Mouse (Mus musculus): ENCODE measurements at regions not wholly inside any gene's neighbourhood (a gene's known extent, or its start where the extent isn't known, plus 50 kb on each side); places are given as distances from the start of the nearest gene placed in this dataset.

GRCm38 (mm10) chr13:111929908-111930307 is 121.1 kb upstream of the Map3k1 start:
- 72% methylated on average over 1 of the region's 1 CpGs for WGBS
- ATAC-seq (ENCODE audit: insufficient read depth, low FRiP score, low TSS enrichment), result no peak

GRCm38 (mm10) chr13:111932464-111932863 is 123.7 kb upstream of the Map3k1 start:
- H3K4me3 ChIP-seq (ENCODE audit: low read depth, low read length), result no peak overlapping the region
- no peaks in the 10 kb centered on the region for H3K36me3 ChIP-seq (ENCODE audit: control insufficient read depth, insufficient read depth, low read length)
- no peaks in the 10 kb centered on the region for H3K9me3 ChIP-seq (ENCODE audit: control insufficient read depth, low read length)
- DNase-seq (ENCODE audit: low spot score) (no peak), ATAC-seq (ENCODE audit: insufficient read depth, low FRiP score, low TSS enrichment) (no peak)
- no peaks in the 10 kb centered on the region for H3K27me3 ChIP-seq (ENCODE audit: control insufficient read depth, insufficient read depth, low read length)
- 94% methylated on average over 3 of the region's 3 CpGs for WGBS
- H3K9ac ChIP-seq (ENCODE audit: low read length), result no peak overlapping the region
- no peak overlapping the region for H3K27ac ChIP-seq (ENCODE audit: low read depth, low read length)
- no peaks in the 10 kb centered on the region for H3K4me1 ChIP-seq (ENCODE audit: control insufficient read depth, insufficient read depth, low read length)
- no peak overlapping the region for H3K4me2 ChIP-seq (ENCODE audit: low read depth)

More at GRCm38 (mm10) chr13:111929908-111930307, 121.1 kb upstream of the Map3k1 start:
- Histone ChIP-seq H3K36me3 (ENCODE audit: control insufficient read depth, insufficient read depth, low read length) (no peaks in the 10 kb centered on the region), H3K9me3 (ENCODE audit: control insufficient read depth, low read length) (no peaks in the 10 kb centered on the region), H3K27me3 (ENCODE audit: control insufficient read depth, insufficient read depth, low read length) (no peaks in the 10 kb centered on the region), H3K27ac (ENCODE audit: low read depth, low read length) (no peak overlapping the region), H3K4me3 (ENCODE audit: low read depth, low read length) (no peak overlapping the region), H3K9ac (ENCODE audit: low read length) (no peak overlapping the region), H3K4me1 (ENCODE audit: control insufficient read depth, insufficient read depth, low read length) (no peaks in the 10 kb centered on the region), H3K4me2 (ENCODE audit: low read depth) (no peak overlapping the region)
- no peak for DNase-seq (ENCODE audit: low spot score)

GRCm38 (mm10) chr13:111933526-111934240 is 124.9 kb upstream of the Map3k1 start:
- no peak overlapping the region for H3K4me3 ChIP-seq (ENCODE audit: low read depth, low read length)
- WGBS, result 78% methylated on average over 8 of the region's 8 CpGs
- H3K4me2 ChIP-seq (ENCODE audit: low read depth), result no peak overlapping the region
- H3K4me1 ChIP-seq (ENCODE audit: control insufficient read depth, insufficient read depth, low read length), result no peaks in the 10 kb centered on the region
- no peak for ATAC-seq (ENCODE audit: insufficient read depth, low FRiP score, low TSS enrichment)
- DNase-seq (ENCODE audit: low spot score), result no peak
- H3K27me3 ChIP-seq (ENCODE audit: control insufficient read depth, insufficient read depth, low read length), result no peaks in the 10 kb centered on the region
- H3K9me3 ChIP-seq (ENCODE audit: control insufficient read depth, low read length), result no peaks in the 10 kb centered on the region
- no peak overlapping the region for H3K9ac ChIP-seq (ENCODE audit: low read length)
- no peaks in the 10 kb centered on the region for H3K36me3 ChIP-seq (ENCODE audit: control insufficient read depth, insufficient read depth, low read length)
- H3K27ac ChIP-seq (ENCODE audit: low read depth, low read length), result no peak overlapping the region

GRCm38 (mm10) chr13:111935721-111936080 is 126.9 kb upstream of the Map3k1 start:
- no peak overlapping the region for H3K4me3 ChIP-seq (ENCODE audit: low read depth, low read length)
- no peaks in the 10 kb centered on the region for H3K9me3 ChIP-seq (ENCODE audit: control insufficient read depth, low read length)
- H3K27me3 ChIP-seq (ENCODE audit: control insufficient read depth, insufficient read depth, low read length), result no peaks in the 10 kb centered on the region
- ATAC-seq (ENCODE audit: insufficient read depth, low FRiP score, low TSS enrichment) (no peak), DNase-seq (ENCODE audit: low spot score) (no peak)
- no peak overlapping the region for H3K9ac ChIP-seq (ENCODE audit: low read length)
- no peak overlapping the region for H3K27ac ChIP-seq (ENCODE audit: low read depth, low read length)
- WGBS, result 74% methylated on average over 1 of the region's 1 CpGs
- H3K36me3 ChIP-seq (ENCODE audit: control insufficient read depth, insufficient read depth, low read length), result no peaks in the 10 kb centered on the region
- H3K4me2 ChIP-seq (ENCODE audit: low read depth), result no peak overlapping the region
- no peaks in the 10 kb centered on the region for H3K4me1 ChIP-seq (ENCODE audit: control insufficient read depth, insufficient read depth, low read length)

- H3K4me3 ChIP-seq (ENCODE audit: low read depth, low read length), result no peak overlapping the region
- no peak overlapping the region for H3K27ac ChIP-seq (ENCODE audit: low read depth, low read length)
- DNase-seq (ENCODE audit: low spot score) (no peak), ATAC-seq (ENCODE audit: insufficient read depth, low FRiP score, low TSS enrichment) (no peak)
- H3K9ac ChIP-seq (ENCODE audit: low read length), result no peak overlapping the region
- H3K4me1 ChIP-seq (ENCODE audit: control insufficient read depth, insufficient read depth, low read length), result no peaks in the 10 kb centered on the region
- no peak overlapping the region for H3K4me2 ChIP-seq (ENCODE audit: low read depth)
- no peaks in the 10 kb centered on the region for H3K36me3 ChIP-seq (ENCODE audit: control insufficient read depth, insufficient read depth, low read length)
- WGBS, result 75% methylated on average over 9 of the region's 9 CpGs
- no peaks in the 10 kb centered on the region for H3K9me3 ChIP-seq (ENCODE audit: control insufficient read depth, low read length)
- no peaks in the 10 kb centered on the region for H3K27me3 ChIP-seq (ENCODE audit: control insufficient read depth, insufficient read depth, low read length)
These were observed 127.5 kb upstream of the Map3k1 start for GRCm38 (mm10) chr13:111936081-111936857.

- no peak overlapping the region for H3K9ac ChIP-seq (ENCODE audit: low read length)
- H3K9me3 ChIP-seq (ENCODE audit: control insufficient read depth, low read length), result no peaks in the 10 kb centered on the region
- no peaks in the 10 kb centered on the region for H3K36me3 ChIP-seq (ENCODE audit: control insufficient read depth, insufficient read depth, low read length)
- H3K27ac ChIP-seq (ENCODE audit: low read depth, low read length), result no peak overlapping the region
- H3K4me1 ChIP-seq (ENCODE audit: control insufficient read depth, insufficient read depth, low read length), result no peaks in the 10 kb centered on the region
- DNase-seq (ENCODE audit: low spot score) (no peak), ATAC-seq (ENCODE audit: insufficient read depth, low FRiP score, low TSS enrichment) (no peak)
- no peak overlapping the region for H3K4me3 ChIP-seq (ENCODE audit: low read depth, low read length)
- H3K27me3 ChIP-seq (ENCODE audit: control insufficient read depth, insufficient read depth, low read length), result no peaks in the 10 kb centered on the region
- no peak overlapping the region for H3K4me2 ChIP-seq (ENCODE audit: low read depth)
- 82% methylated on average over 8 of the region's 8 CpGs for WGBS
These were observed 128.2 kb upstream of the Map3k1 start for GRCm38 (mm10) chr13:111936983-111937382.

GRCm38 (mm10) chr13:111938896-111939422 is 130.2 kb upstream of the Map3k1 start:
- Histone ChIP-seq H3K4me3 (ENCODE audit: low read depth, low read length) (no peak overlapping the region), H3K27me3 (ENCODE audit: control insufficient read depth, insufficient read depth, low read length) (no peaks in the 10 kb centered on the region), H3K9ac (ENCODE audit: low read length) (no peak overlapping the region), H3K4me1 (ENCODE audit: control insufficient read depth, insufficient read depth, low read length) (0 out of 2 replicates have a peak, but pooled peaks cover 1% of the 10 kb centered on the region), H3K36me3 (ENCODE audit: control insufficient read depth, insufficient read depth, low read length) (no peaks in the 10 kb centered on the region), H3K27ac (ENCODE audit: low read depth, low read length) (no peak overlapping the region), H3K4me2 (ENCODE audit: low read depth) (no peak overlapping the region), H3K9me3 (ENCODE audit: control insufficient read depth, low read length) (no peaks in the 10 kb centered on the region)
- DNase-seq (ENCODE audit: low spot score) (no peak), ATAC-seq (ENCODE audit: insufficient read depth, low FRiP score, low TSS enrichment) (no peak)
- 63% methylated on average over 8 of the region's 8 CpGs for WGBS

- Histone ChIP-seq H3K36me3 (ENCODE audit: control insufficient read depth, insufficient read depth, low read length) (no peaks in the 10 kb centered on the region), H3K4me3 (ENCODE audit: low read depth, low read length) (no peak overlapping the region), H3K4me2 (ENCODE audit: low read depth) (no peak overlapping the region), H3K9ac (ENCODE audit: low read length) (no peak overlapping the region), H3K9me3 (ENCODE audit: control insufficient read depth, low read length) (no peaks in the 10 kb centered on the region), H3K27me3 (ENCODE audit: control insufficient read depth, insufficient read depth, low read length) (no peaks in the 10 kb centered on the region), H3K4me1 (ENCODE audit: control insufficient read depth, insufficient read depth, low read length) (0 out of 2 replicates have a peak, but pooled peaks cover 2% of the 10 kb centered on the region), H3K27ac (ENCODE audit: low read depth, low read length) (no peak overlapping the region)
- ATAC-seq (ENCODE audit: insufficient read depth, low FRiP score, low TSS enrichment) (no peak), DNase-seq (ENCODE audit: low spot score) (no peak)
- WGBS, result 83% methylated on average over 6 of the region's 6 CpGs
These were observed 130.8 kb upstream of the Map3k1 start for GRCm38 (mm10) chr13:111939534-111940115.

Measured in neural tube, embryonic 11.5 days (tissue).